Mouse (Mus musculus) bone marrow, adult 2 months (tissue): ENCODE data around the gene Gal.

Source experiments
- CTCF ChIP-seq: fragments of 200-500 bp; IDR thresholded peaks from 2 replicates; pipeline ENCODE4 v1.5.1; 2011; ENCODE audit warnings: low read length, control low read depth; ENCODE audit not compliant: control insufficient read depth, insufficient read depth
- POLR2A ChIP-seq: fragments of 200-500 bp; IDR thresholded peaks from 2 replicates; pipeline ENCODE4 v1.6.1; 2011; ENCODE audit warnings: low read depth, mild to moderate bottlenecking, control low read depth, low read length, borderline replicate concordance; ENCODE audit not compliant: control insufficient read depth

DNA sequence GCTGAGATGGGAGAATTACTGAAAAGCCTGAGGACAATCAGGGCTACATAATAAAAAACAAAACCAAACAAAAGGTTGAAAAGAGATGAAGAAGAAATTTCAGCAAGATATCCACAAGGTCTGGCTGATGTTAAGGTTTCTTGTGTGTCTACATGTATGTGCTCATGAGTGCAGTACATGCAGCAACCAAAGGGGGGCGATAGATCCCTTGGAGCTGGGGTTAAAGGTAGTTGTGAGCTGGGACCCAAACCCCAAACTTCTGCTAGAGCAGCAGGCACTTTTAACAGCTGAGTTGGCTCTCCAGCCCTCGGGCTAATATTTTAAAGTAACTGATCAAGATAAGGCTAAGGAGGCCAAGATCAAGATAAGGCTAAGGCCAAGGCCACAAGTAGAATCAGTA, 40.3 kb downstream of the Gal start:
- TF ChIP-seq POLR2A (no peak), CTCF (no peak)
